Mouse (Mus musculus): ENCODE data around the gene Retsat. TPM values are rescaled to one million over a fixed set of nuclear protein-coding genes. Genes with fewer than 3 reads are reported as not detected.

The Retsat gene
- polyA plus RNA-seq, 1 experiment = 14.9 TPM

- peak overlapping the region; percentile 65 for H3ac ChIP-seq (ENCODE audit: control insufficient read depth, insufficient read length)
- H3K4me3 ChIP-seq = peak overlapping the region; percentile 49
- no peaks in the 10 kb centered on the region for H3K79me2 ChIP-seq (ENCODE audit: control insufficient read depth, insufficient read depth)
- H3K4me2 ChIP-seq (ENCODE audit: low read depth) = peak overlapping the region; percentile 93
- H3K36me3 ChIP-seq (ENCODE audit: control insufficient read depth, insufficient read depth) = no peaks in the 10 kb centered on the region
- no peak for TF ChIP-seq USF1 (IDR thresholded peaks at IDR 0.05; ENCODE audit: low read depth)
- no peak for TF ChIP-seq TCF12 (IDR thresholded peaks at IDR 0.05; ENCODE audit: insufficient read depth, poor library complexity, severe bottlenecking)
- TF ChIP-seq TCF3 (IDR thresholded peaks at IDR 0.05; ENCODE audit: insufficient read length, low read depth) = no peak
- H3K27me3 ChIP-seq (ENCODE audit: control insufficient read depth, insufficient read depth, insufficient read length) = no peaks in the 10 kb centered on the region
Measured at GRCm38 (mm10) chr6:72597083-72597874, 996 bp upstream of the Retsat start.

GRCm38 (mm10) chr6:72598791-72599557, 699 bp downstream of the Retsat start:
- Histone ChIP-seq H3K27me3 (ENCODE audit: control insufficient read depth, insufficient read depth, insufficient read length) (no peaks in the 10 kb centered on the region), H3K4me2 (ENCODE audit: low read depth) (peak overlapping the region; percentile 88), H3ac (ENCODE audit: control insufficient read depth, insufficient read length) (peak overlapping the region; percentile 65), H3K79me2 (ENCODE audit: control insufficient read depth, insufficient read depth) (no peaks in the 10 kb centered on the region), H3K36me3 (ENCODE audit: control insufficient read depth, insufficient read depth) (no peaks in the 10 kb centered on the region), H3K4me3 (peak overlapping the region; percentile 49)
- no peak for TF ChIP-seq MYOG (IDR thresholded peaks at IDR 0.05; ENCODE audit: control insufficient read depth in 1 of 3, insufficient read depth in 1 of 3, insufficient read length in 2 of 3, low read depth in 2 of 3)
- no peak for TF ChIP-seq USF1 (IDR thresholded peaks at IDR 0.05; ENCODE audit: low read depth)
- TF ChIP-seq POLR2AphosphoS2 (IDR thresholded peaks at IDR 0.05; ENCODE audit: insufficient read length, low read depth) = no peak
- TF ChIP-seq MAX (IDR thresholded peaks at IDR 0.05; ENCODE audit: low read depth) = no peak
- TF ChIP-seq POLR2A (IDR thresholded peaks at IDR 0.05; ENCODE audit: insufficient read length, low read depth) = no peak
- TF ChIP-seq TCF12 (IDR thresholded peaks at IDR 0.05; ENCODE audit: insufficient read depth, poor library complexity, severe bottlenecking) = no peak
- TF ChIP-seq CEBPB (IDR thresholded peaks at IDR 0.05; ENCODE audit: insufficient read depth, poor library complexity, severe bottlenecking) = no peak
- no peak for TF ChIP-seq SRF (IDR thresholded peaks at IDR 0.05; ENCODE audit: control insufficient read depth, insufficient read length, low read depth)
- TF ChIP-seq E2F4 (IDR thresholded peaks at IDR 0.05; ENCODE audit: insufficient read depth) = no peak
- TF ChIP-seq TCF3 (IDR thresholded peaks at IDR 0.05; ENCODE audit: insufficient read length, low read depth) = no peak
- TF ChIP-seq REST (IDR thresholded peaks at IDR 0.05; ENCODE audit: insufficient read depth, insufficient read length) = no peak
- TF ChIP-seq MYOD1 (IDR thresholded peaks at IDR 0.05; ENCODE audit: control insufficient read depth in 1 of 3, insufficient read length in 2 of 3, low read depth in 2 of 3) = no peak

- Histone ChIP-seq H3K36me3 (ENCODE audit: control insufficient read depth, insufficient read depth) (no peaks in the 10 kb centered on the region), H3K4me3 (no peak overlapping the region)
- TF ChIP-seq USF1 (IDR thresholded peaks at IDR 0.05; ENCODE audit: low read depth) = no peak
- no peak for TF ChIP-seq REST (IDR thresholded peaks at IDR 0.05; ENCODE audit: insufficient read depth, insufficient read length)
- TF ChIP-seq CEBPB (IDR thresholded peaks at IDR 0.05; ENCODE audit: insufficient read depth, poor library complexity, severe bottlenecking) = no peak
- no peak for TF ChIP-seq SRF (IDR thresholded peaks at IDR 0.05; ENCODE audit: control insufficient read depth, insufficient read length, low read depth)
- no peak for TF ChIP-seq MYOG (IDR thresholded peaks at IDR 0.05; ENCODE audit: control insufficient read depth in 1 of 3, insufficient read depth in 1 of 3, insufficient read length in 2 of 3, low read depth in 2 of 3)
- TF ChIP-seq E2F4 (IDR thresholded peaks at IDR 0.05; ENCODE audit: insufficient read depth) = no peak
- TF ChIP-seq TCF12 (IDR thresholded peaks at IDR 0.05; ENCODE audit: insufficient read depth, poor library complexity, severe bottlenecking) = no peak
- no peak for TF ChIP-seq POLR2A (IDR thresholded peaks at IDR 0.05; ENCODE audit: insufficient read length, low read depth)
- TF ChIP-seq TCF3 (IDR thresholded peaks at IDR 0.05; ENCODE audit: insufficient read length, low read depth) = no peak
- no peak for TF ChIP-seq MAX (IDR thresholded peaks at IDR 0.05; ENCODE audit: low read depth)
- no peak for TF ChIP-seq MYOD1 (IDR thresholded peaks at IDR 0.05; ENCODE audit: control insufficient read depth in 1 of 3, insufficient read length in 2 of 3, low read depth in 2 of 3)
- TF ChIP-seq POLR2AphosphoS2 (IDR thresholded peaks at IDR 0.05; ENCODE audit: insufficient read length, low read depth) = no peak
Measured at GRCm38 (mm10) chr6:72600216-72600615, 1.9 kb downstream of the Retsat start.

GRCm38 (mm10) chr6:72600771-72601170, 2.5 kb downstream of the Retsat start:
- Histone ChIP-seq H3K27me3 (ENCODE audit: control insufficient read depth, insufficient read depth, insufficient read length) (no peaks in the 10 kb centered on the region), H3K36me3 (ENCODE audit: control insufficient read depth, insufficient read depth) (no peaks in the 10 kb centered on the region), H3K4me3 (no peak overlapping the region), H3ac (ENCODE audit: control insufficient read depth, insufficient read length) (no peak overlapping the region), H3K79me2 (ENCODE audit: control insufficient read depth, insufficient read depth) (no peaks in the 10 kb centered on the region), H3K4me2 (ENCODE audit: low read depth) (no peak overlapping the region)
- TF ChIP-seq MYOD1 (IDR thresholded peaks at IDR 0.05; ENCODE audit: control insufficient read depth in 1 of 3, insufficient read length in 2 of 3, low read depth in 2 of 3) (no peak), POLR2AphosphoS2 (IDR thresholded peaks at IDR 0.05; ENCODE audit: insufficient read length, low read depth) (no peak), CEBPB (IDR thresholded peaks at IDR 0.05; ENCODE audit: insufficient read depth, poor library complexity, severe bottlenecking) (no peak), MAX (IDR thresholded peaks at IDR 0.05; ENCODE audit: low read depth) (no peak), REST (IDR thresholded peaks at IDR 0.05; ENCODE audit: insufficient read depth, insufficient read length) (no peak), E2F4 (IDR thresholded peaks at IDR 0.05; ENCODE audit: insufficient read depth) (no peak), TCF12 (IDR thresholded peaks at IDR 0.05; ENCODE audit: insufficient read depth, poor library complexity, severe bottlenecking) (no peak), POLR2A (IDR thresholded peaks at IDR 0.05; ENCODE audit: insufficient read length, low read depth) (no peak), MYOG (IDR thresholded peaks at IDR 0.05; ENCODE audit: control insufficient read depth in 1 of 3, insufficient read depth in 1 of 3, insufficient read length in 2 of 3, low read depth in 2 of 3) (no peak), TCF3 (IDR thresholded peaks at IDR 0.05; ENCODE audit: insufficient read length, low read depth) (no peak), SRF (IDR thresholded peaks at IDR 0.05; ENCODE audit: control insufficient read depth, insufficient read length, low read depth) (no peak), USF1 (IDR thresholded peaks at IDR 0.05; ENCODE audit: low read depth) (no peak)

More at GRCm38 (mm10) chr6:72600216-72600615, 1.9 kb downstream of the Retsat start:
- Histone ChIP-seq H3K27me3 (ENCODE audit: control insufficient read depth, insufficient read depth, insufficient read length) (no peaks in the 10 kb centered on the region), H3K79me2 (ENCODE audit: control insufficient read depth, insufficient read depth) (no peaks in the 10 kb centered on the region), H3ac (ENCODE audit: control insufficient read depth, insufficient read length) (no peak overlapping the region), H3K4me2 (ENCODE audit: low read depth) (no peak overlapping the region)
